Mouse (Mus musculus) T-cell, adult 66 days (primary cell): ENCODE data around the gene Mapk1ip1. TPM values are rescaled to one million over a fixed set of nuclear protein-coding genes. Genes with fewer than 3 reads are reported as not detected.

Experiments used
- total RNA-seq, 2 experiments: library from RNA; stranded (reverse); gene quantifications; 3 replicates in 1 of 2; 4 replicates in 1 of 2; pipeline ENCODE4 v1.2.4; 2023

The Mapk1ip1 gene
- 10 to 100 TPM; 38.0 to 43.9 TPM for total RNA-seq

GRCm38 (mm10) chr7:138845544-138846391 is at the start of gene Mapk1ip1, which contains the start of gene Ppp2r2d:
Mapk1ip1 (minus strand) TSS chr7:138846273.
Ppp2r2d (plus strand) TSS chr7:138846079.

Other genes starting within 250 kb of the Mapk1ip1 start
- gene Ppp2r2d, start 194 bp downstream of the Mapk1ip1 start, total RNA-seq: 10 to 100 TPM; 57.9 to 76.1 TPM
- gene Bnip3, start 63.2 kb upstream of the Mapk1ip1 start, total RNA-seq: 1 to 10 TPM; 2.2 to 5.3 TPM
- gene Jakmip3, start 94.5 kb upstream of the Mapk1ip1 start, total RNA-seq: not detected
- not detected for gene Dpysl4, start 239.7 kb upstream of the Mapk1ip1 start, total RNA-seq